Mouse (Mus musculus) G1E (cell line): ENCODE results near the gene Pth2r. TPM values are rescaled to one million over a fixed set of nuclear protein-coding genes. Genes with fewer than 3 reads are reported as not detected.
A peak's percentile ranks its signal among the peaks of the same experiment; 100 is the strongest.

ENCODE experiments used
- ATAC-seq: 2 replicates; pipeline ENCODE4 v1.8.0; 2016; ENCODE audit warnings: mild to moderate bottlenecking; ENCODE audit not compliant: insufficient number of reproducible peaks, poor library complexity, low FRiP score, severe bottlenecking; ENCODE audit errors: extremely low read depth
- DNase-seq: peaks from one replicate; pipeline ENCODE4 v3.0.0; 2012; ENCODE audit warnings: low spot score
- H3K27me3 ChIP-seq: 2 replicates; pipeline ENCODE4 v1.6.1; 2012; ENCODE audit warnings: mild to moderate bottlenecking, low read length, inconsistent platforms; ENCODE audit not compliant: insufficient read depth
- H3K36me3 ChIP-seq: replicated peaks from 2 replicates; pipeline ENCODE3; 2012; ENCODE audit warnings: mild to moderate bottlenecking, inconsistent platforms
- H3K4me1 ChIP-seq: 2 replicates; pipeline ENCODE4 v1.6.1; 2012; ENCODE audit warnings: low read depth, low read length, inconsistent platforms, mixed read lengths; ENCODE audit not compliant: insufficient read depth
- H3K4me3 ChIP-seq: 2 replicates; pipeline ENCODE4 v1.5.1; 2012; ENCODE audit warnings: low read depth, mild to moderate bottlenecking, inconsistent platforms, low read length, moderate library complexity, mixed read lengths
- H3K9me3 ChIP-seq: replicated peaks from 2 replicates; pipeline ENCODE4 v1.6.1; 2012; ENCODE audit warnings: inconsistent platforms
- CTCF ChIP-seq: IDR thresholded peaks from 2 replicates; pipeline ENCODE4 v1.5.1; 2012; ENCODE audit warnings: low read depth, low read length, inconsistent platforms, mixed read lengths
- GATA1 ChIP-seq: IDR thresholded peaks from 2 replicates; pipeline ENCODE4 v1.6.1; 2012; ENCODE audit warnings: borderline replicate concordance, low read length, inconsistent platforms, mixed read lengths
- GATA2 ChIP-seq: IDR thresholded peaks from 2 replicates; pipeline ENCODE4 v1.6.1; 2012; ENCODE audit warnings: low read depth, low read length, inconsistent platforms, borderline replicate concordance
- POLR2AphosphoS5 ChIP-seq: IDR thresholded peaks from 2 replicates; pipeline ENCODE4 v1.6.1; 2012; ENCODE audit warnings: low read depth, low read length, inconsistent platforms; ENCODE audit not compliant: insufficient replicate concordance
- TAL1 ChIP-seq: conservative IDR thresholded peaks from 2 replicates; pipeline ENCODE4 v1.6.1; 2012; ENCODE audit warnings: low read depth, low read length, inconsistent platforms, mixed read lengths
- polyA plus RNA-seq: library from polyadenylated mRNA; stranded (reverse); fragments of >175 nt; gene quantifications from 2 replicates; pipeline ENCODE4 v1.2.3, GENCODE M21; 2012
- total RNA-seq, 2 experiments: library from RNA; stranded (forward) in 1 of 2; stranded (reverse) in 1 of 2; fragments of 200-1000 nt in 1 of 2; fragments of >200 nt in 1 of 2; fragmentation: Nextera tagmentation in 1 of 2; gene quantifications; 2 replicates each; pipeline ENCODE4 v1.2.3; 2014 to 2017

Pth2r gene
- total and polyA plus RNA-seq, 3 experiments: not detected

DNA sequence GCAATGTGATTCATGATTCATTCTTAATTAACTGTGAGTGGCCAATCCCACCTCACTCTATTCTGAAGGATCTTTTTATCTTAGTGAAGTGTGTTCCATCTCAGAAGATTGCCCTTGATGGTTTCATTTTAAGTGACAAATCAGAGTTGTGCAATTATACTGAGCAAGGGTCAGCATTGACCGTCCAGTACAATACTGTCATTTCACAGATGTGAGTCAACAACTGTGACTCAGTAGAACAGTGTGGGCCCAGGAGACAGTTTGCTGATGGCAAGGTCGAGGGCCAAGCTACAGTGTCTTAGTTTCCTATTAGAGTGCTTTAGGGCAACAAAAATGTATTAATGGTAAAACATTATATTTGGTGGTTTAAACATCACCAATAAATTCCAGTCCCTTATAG lies 55.9 kb downstream of the Pth2r start:
- ATAC-seq (no peak), DNase-seq (no peak)
- peaks cover 14% of the 10 kb centered on the region; the same call in 1 of the 2 replicates for H3K27me3 ChIP-seq
- H3K9me3 ChIP-seq: no peaks in the 10 kb centered on the region
- TF ChIP-seq GATA2 (no peak), TAL1 (no peak), POLR2AphosphoS5 (no peak), CTCF (no peak), GATA1 (no peak)
- H3K4me1 ChIP-seq: no peaks in the 10 kb centered on the region
- H3K4me3 ChIP-seq: no peak overlapping the region
- no peaks in the 10 kb centered on the region for H3K36me3 ChIP-seq

GRCm38 (mm10) chr1:65340240-65340639 lies 58.4 kb downstream of the Pth2r start:
- H3K4me3 ChIP-seq: no peak overlapping the region
- TF ChIP-seq GATA1 (no peak), POLR2AphosphoS5 (no peak), TAL1 (no peak), CTCF (no peak), GATA2 (no peak)
- ATAC-seq (no peak), DNase-seq (no peak)
- H3K27me3 ChIP-seq: peaks cover 2% of the 10 kb centered on the region; the same call in 1 of the 2 replicates
- H3K36me3 ChIP-seq: no peaks in the 10 kb centered on the region
- H3K9me3 ChIP-seq: no peaks in the 10 kb centered on the region
- no peaks in the 10 kb centered on the region for H3K4me1 ChIP-seq

- no peak for DNase-seq
- ATAC-seq: no peak
- no peaks in the 10 kb centered on the region for H3K27me3 ChIP-seq
- no peak for TF ChIP-seq GATA1
- no peak for TF ChIP-seq POLR2AphosphoS5
- no peak for TF ChIP-seq CTCF
- no peak for TF ChIP-seq TAL1
- no peak for TF ChIP-seq GATA2
- no peak overlapping the region for H3K4me3 ChIP-seq
- H3K9me3 ChIP-seq: peaks cover 5% of the 10 kb centered on the region; the same call in 1 of the 2 replicates
- no peaks in the 10 kb centered on the region for H3K36me3 ChIP-seq
- H3K4me1 ChIP-seq: no peaks in the 10 kb centered on the region
These were observed 71.1 kb downstream of the Pth2r start for GRCm38 (mm10) chr1:65352979-65353378.

DNA sequence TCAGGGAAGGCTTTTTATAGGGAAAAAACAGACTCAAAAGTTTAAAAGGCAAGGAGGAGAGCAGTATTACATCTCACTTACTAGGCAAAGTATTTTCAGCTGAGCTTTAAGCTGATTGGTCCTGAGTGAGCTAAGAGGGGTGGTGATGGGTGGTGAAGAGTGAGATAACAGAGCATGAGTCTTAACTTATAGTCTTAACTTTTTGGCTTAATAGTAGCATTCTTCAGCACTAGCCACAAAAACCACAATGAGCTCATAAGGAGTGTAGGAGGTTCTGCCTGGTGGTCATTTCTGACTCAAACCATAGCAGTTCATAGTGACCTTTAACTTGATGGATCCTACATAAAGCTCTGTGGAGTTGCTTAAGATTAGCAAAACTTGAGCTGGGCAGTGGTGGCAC lies 72.3 kb downstream of the Pth2r start:
- Histone ChIP-seq H3K36me3 (no peaks in the 10 kb centered on the region), H3K4me1 (no peaks in the 10 kb centered on the region), H3K9me3 (peaks cover 5% of the 10 kb centered on the region; the same call in 1 of the 2 replicates), H3K4me3 (no peak overlapping the region), H3K27me3 (no peaks in the 10 kb centered on the region)
- TF ChIP-seq GATA1 (no peak), GATA2 (no peak), TAL1 (no peak), CTCF (no peak), POLR2AphosphoS5 (no peak)
- ATAC-seq (no peak), DNase-seq (no peak)

DNA sequence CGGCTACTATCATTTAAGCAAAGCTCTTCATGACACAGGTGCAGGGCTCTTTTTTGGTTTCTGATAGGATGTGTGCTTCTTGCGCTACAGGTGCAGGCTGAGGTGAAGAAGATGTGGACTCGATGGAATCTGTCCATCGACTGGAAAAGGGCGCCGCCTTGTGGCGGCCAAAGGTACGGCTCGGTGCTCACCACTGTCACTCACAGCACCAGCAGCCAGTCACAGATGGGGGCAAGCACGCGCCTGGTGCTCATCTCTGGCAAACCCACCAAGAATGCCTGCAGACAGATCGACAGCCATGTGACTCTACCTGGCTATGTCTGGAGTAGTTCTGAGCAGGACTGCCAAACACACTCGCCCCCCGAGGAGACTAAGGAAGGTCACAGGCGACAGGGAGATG lies 106.5 kb downstream of the Pth2r start:
- DNase-seq (peak; percentile 20), ATAC-seq (peak; percentile 34; the same call in 1 of the 2 replicates)
- Histone ChIP-seq H3K27me3 (no peaks in the 10 kb centered on the region; the same call in 1 of the 2 replicates), H3K36me3 (no peaks in the 10 kb centered on the region), H3K4me3 (no peak overlapping the region), H3K9me3 (no peaks in the 10 kb centered on the region), H3K4me1 (peaks cover 2% of the 10 kb centered on the region; the same call in 1 of the 2 replicates)
- TF ChIP-seq CTCF: peak; percentile 99
- TF ChIP-seq TAL1: no peak

GRCm38 (mm10) chr1:65389621-65390020 lies 107.8 kb downstream of the Pth2r start:
- H3K4me1 ChIP-seq: peaks cover 2% of the 10 kb centered on the region; the same call in 1 of the 2 replicates
- TF ChIP-seq GATA1 (no peak), CTCF (no peak), GATA2 (no peak), TAL1 (no peak), POLR2AphosphoS5 (no peak)
- ATAC-seq (no peak), DNase-seq (no peak)
- no peaks in the 10 kb centered on the region for H3K36me3 ChIP-seq
- H3K27me3 ChIP-seq: no peaks in the 10 kb centered on the region; the same call in 1 of the 2 replicates
- no peaks in the 10 kb centered on the region for H3K9me3 ChIP-seq
- H3K4me3 ChIP-seq: no peak overlapping the region

DNA sequence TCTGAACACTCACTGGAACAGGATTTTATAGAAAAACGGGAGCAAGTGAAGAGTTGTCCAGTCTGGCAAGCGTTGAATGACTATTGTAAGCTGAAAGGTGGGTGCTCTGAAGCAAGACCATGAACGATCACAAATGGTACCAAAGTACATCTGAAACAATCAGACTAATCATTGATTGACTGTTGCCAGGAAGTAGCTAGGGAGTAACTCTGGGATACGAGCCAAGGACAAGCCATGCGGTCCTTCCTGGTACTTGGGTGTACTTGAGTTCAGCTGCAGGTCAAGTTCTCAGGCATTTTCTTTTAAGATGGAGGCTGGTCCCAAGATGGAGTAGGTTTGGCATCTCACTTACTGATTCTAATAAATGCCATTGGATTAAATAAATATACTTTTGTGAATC lies 125.6 kb downstream of the Pth2r start:
- no peak for TF ChIP-seq GATA2
- TF ChIP-seq POLR2AphosphoS5: no peak
- no peak for TF ChIP-seq GATA1
- TF ChIP-seq CTCF: no peak
- TF ChIP-seq TAL1: no peak
- no peak for ATAC-seq
- Histone ChIP-seq H3K36me3 (no peaks in the 10 kb centered on the region), H3K9me3 (no peaks in the 10 kb centered on the region), H3K4me3 (no peak overlapping the region), H3K27me3 (no peaks in the 10 kb centered on the region; the same call in 1 of the 2 replicates), H3K4me1 (no peaks in the 10 kb centered on the region)
- no peak for DNase-seq
